Mouse (Mus musculus) heart, embryonic 15.5 days (tissue): ENCODE results near the gene Mindy1. TPM values are rescaled to one million over a fixed set of nuclear protein-coding genes. Genes with fewer than 3 reads are reported as not detected.

Experiments used
- ATAC-seq: fragments of 200-750 bp; cut with Nextera tagmentation; replicated peaks from 2 replicates; pipeline ENCODE4 v1.8.0; 2017; ENCODE audit warnings: low read depth, moderate TSS enrichment; ENCODE audit not compliant: insufficient number of reproducible peaks, insufficient read depth, low FRiP score
- H3K27ac ChIP-seq: fragments of 300-500 bp; sonication (generic); 2 replicates; pipeline ENCODE4 v1.5.1; 2015; ENCODE audit warnings: mild to moderate bottlenecking, inconsistent platforms
- H3K27me3 ChIP-seq: fragments of 300-500 bp; sonication (generic); 2 replicates; pipeline ENCODE4 v1.6.1; 2015; ENCODE audit warnings: inconsistent platforms
- H3K36me3 ChIP-seq: fragments of 300-500 bp; sonication (generic); 2 replicates; pipeline ENCODE4 v1.6.1; 2015; ENCODE audit warnings: mild to moderate bottlenecking, inconsistent platforms
- H3K4me1 ChIP-seq: fragments of 300-500 bp; sonication (generic); replicated peaks from 2 replicates; pipeline ENCODE4 v1.6.1; 2015; ENCODE audit warnings: inconsistent platforms
- H3K4me2 ChIP-seq: fragments of 300-500 bp; sonication (generic); 2 replicates; pipeline ENCODE4 v1.6.1; 2015; ENCODE audit warnings: inconsistent platforms, mild to moderate bottlenecking, moderate library complexity
- H3K4me3 ChIP-seq: fragments of 300-500 bp; sonication (generic); 2 replicates; pipeline ENCODE4 v1.5.1; 2015; ENCODE audit warnings: mild to moderate bottlenecking, inconsistent platforms
- H3K9ac ChIP-seq: fragments of 300-500 bp; sonication (generic); 2 replicates; pipeline ENCODE4 v1.6.1; 2015; ENCODE audit warnings: mild to moderate bottlenecking, inconsistent platforms
- H3K9me3 ChIP-seq: fragments of 300-500 bp; sonication (generic); replicated peaks from 2 replicates; pipeline ENCODE4 v1.6.1; 2016; ENCODE audit warnings: inconsistent platforms
- WGBS: fragments of 180-500 bp; shearing (Covaris S2); methylation state at CpG from one replicate; pipeline ENCODE4 v1.1.7; 2015; ENCODE audit warnings: mixed read lengths; 5-methylcytosine and 5-hydroxymethylcytosine counted together
- polyA plus RNA-seq: library from polyadenylated mRNA; unstranded; fragments of >200 nt; fragmentation: Nextera tagmentation; extraction: Ambion mirVana; gene quantifications from 2 replicates; pipeline ENCODE4 v1.2.1, GENCODE M21; 2015

The Mindy1 gene
- polyA plus RNA-seq, 1 experiment from 2014 or later, result 24.7 TPM

GRCm38 (mm10) chr3:95295321-95296102 lies 14.4 kb downstream of the Mindy1 start:
- H3K9ac ChIP-seq, result no peak overlapping the region
- peaks cover 7% of the 10 kb centered on the region; the same call in 1 of the 2 replicates for H3K4me1 ChIP-seq
- H3K4me2 ChIP-seq, result no peak overlapping the region
- no peak for ATAC-seq
- H3K4me3 ChIP-seq, result no peak overlapping the region
- no peaks in the 10 kb centered on the region for H3K9me3 ChIP-seq
- 73% methylated on average over 11 of the region's 11 CpGs for WGBS
- peak overlapping the region; percentile 28; the same call in 1 of the 2 replicates for H3K27ac ChIP-seq
- H3K27me3 ChIP-seq, result no peaks in the 10 kb centered on the region
- peaks cover 30% of the 10 kb centered on the region; the same call in 1 of the 2 replicates for H3K36me3 ChIP-seq

- Histone ChIP-seq H3K36me3 (peaks cover 30% of the 10 kb centered on the region; the same call in 1 of the 2 replicates), H3K4me3 (no peak overlapping the region), H3K9me3 (no peaks in the 10 kb centered on the region), H3K27ac (peak overlapping the region; percentile 28; the same call in 1 of the 2 replicates), H3K4me2 (no peak overlapping the region), H3K27me3 (no peaks in the 10 kb centered on the region), H3K9ac (no peak overlapping the region), H3K4me1 (peaks cover 7% of the 10 kb centered on the region; the same call in 1 of the 2 replicates)
- ATAC-seq, result no peak
- 18% methylated on average over 5 of the region's 5 CpGs for WGBS
These were observed 14.9 kb downstream of the Mindy1 start for GRCm38 (mm10) chr3:95296103-95296469.

- Histone ChIP-seq H3K36me3 (peaks cover 21% of the 10 kb centered on the region; the same call in 1 of the 2 replicates), H3K27me3 (no peaks in the 10 kb centered on the region), H3K9me3 (no peaks in the 10 kb centered on the region), H3K9ac (no peak overlapping the region), H3K4me1 (peaks cover 7% of the 10 kb centered on the region; the same call in 1 of the 2 replicates), H3K4me2 (no peak overlapping the region), H3K27ac (no peak overlapping the region), H3K4me3 (no peak overlapping the region)
- 62% methylated on average over 7 of the region's 7 CpGs for WGBS
- ATAC-seq, result no peak
These were observed 16.9 kb downstream of the Mindy1 start for GRCm38 (mm10) chr3:95298018-95298417.

GRCm38 (mm10) chr3:95301204-95301796 lies 20.2 kb downstream of the Mindy1 start:
- Histone ChIP-seq H3K4me2 (no peak overlapping the region), H3K36me3 (no peaks in the 10 kb centered on the region), H3K9me3 (no peaks in the 10 kb centered on the region), H3K9ac (no peak overlapping the region), H3K27ac (no peak overlapping the region), H3K4me1 (peaks cover 4% of the 10 kb centered on the region), H3K27me3 (no peaks in the 10 kb centered on the region), H3K4me3 (no peak overlapping the region)
- 79% methylated on average over 3 of the region's 3 CpGs for WGBS
- no peak for ATAC-seq

- Histone ChIP-seq H3K27ac (no peak overlapping the region), H3K4me1 (peaks cover 7% of the 10 kb centered on the region), H3K9ac (no peak overlapping the region), H3K27me3 (no peaks in the 10 kb centered on the region), H3K4me3 (no peak overlapping the region), H3K4me2 (no peak overlapping the region), H3K36me3 (no peaks in the 10 kb centered on the region), H3K9me3 (no peaks in the 10 kb centered on the region)
- WGBS, result 36% methylated on average over 4 of the region's 4 CpGs
- ATAC-seq, result no peak
These were observed 25.1 kb downstream of the Mindy1 start for GRCm38 (mm10) chr3:95306244-95306643.

GRCm38 (mm10) chr3:95307100-95307499 lies 26.0 kb downstream of the Mindy1 start, which contains the start of gene Anxa9:
Gene Anxa9, minus strand, starts transcription at chr3:95307176.
- no peak within 1 kb of the TSS for H3K4me3 ChIP-seq
- no peak within 1 kb of the TSS for H3K9ac ChIP-seq
- no peak within 1 kb of the TSS for H3K27ac ChIP-seq
- WGBS, result 46% methylated on average over 7 of the region's 7 CpGs
- peaks cover 7% of the 10 kb centered on the region for H3K4me1 ChIP-seq
- H3K27me3 ChIP-seq, result no peaks in the 10 kb centered on the region
- no peaks in the 10 kb centered on the region for H3K36me3 ChIP-seq
- H3K4me2 ChIP-seq, result no peak within 1 kb of the TSS
- 0 out of 2 replicates have a peak, but pooled peaks have one; percentile 41 for ATAC-seq
- H3K9me3 ChIP-seq, result no peaks in the 10 kb centered on the region

GRCm38 (mm10) chr3:95310496-95310895 lies 29.4 kb downstream of the Mindy1 start:
- Histone ChIP-seq H3K4me3 (no peak overlapping the region), H3K27ac (no peak overlapping the region), H3K9me3 (no peaks in the 10 kb centered on the region), H3K9ac (no peak overlapping the region), H3K36me3 (no peaks in the 10 kb centered on the region), H3K4me2 (no peak overlapping the region), H3K27me3 (no peaks in the 10 kb centered on the region), H3K4me1 (peaks cover 14% of the 10 kb centered on the region)
- 59% methylated on average over 3 of the region's 3 CpGs for WGBS
- no peak for ATAC-seq

- no peak for ATAC-seq
- H3K9me3 ChIP-seq, result no peaks in the 10 kb centered on the region
- WGBS, result 64% methylated on average over 9 of the region's 9 CpGs
- H3K27ac ChIP-seq, result no peak overlapping the region
- no peak overlapping the region for H3K4me3 ChIP-seq
- peaks cover 20% of the 10 kb centered on the region for H3K4me1 ChIP-seq
- H3K27me3 ChIP-seq, result no peaks in the 10 kb centered on the region
- H3K4me2 ChIP-seq, result no peak overlapping the region
- no peak overlapping the region for H3K9ac ChIP-seq
- H3K36me3 ChIP-seq, result no peaks in the 10 kb centered on the region
These were observed 30.1 kb downstream of the Mindy1 start for GRCm38 (mm10) chr3:95310968-95311882.

GRCm38 (mm10) chr3:95312623-95313022 lies 31.5 kb downstream of the Mindy1 start:
- no peaks in the 10 kb centered on the region for H3K27me3 ChIP-seq
- no peak overlapping the region for H3K9ac ChIP-seq
- H3K4me1 ChIP-seq, result peaks cover 26% of the 10 kb centered on the region
- H3K9me3 ChIP-seq, result no peaks in the 10 kb centered on the region
- no peak for ATAC-seq
- WGBS, result 62% methylated on average over 6 of the region's 6 CpGs
- no peak overlapping the region for H3K4me3 ChIP-seq
- no peak overlapping the region for H3K4me2 ChIP-seq
- H3K27ac ChIP-seq, result no peak overlapping the region
- no peaks in the 10 kb centered on the region for H3K36me3 ChIP-seq

GRCm38 (mm10) chr3:95313476-95313875 lies 32.3 kb downstream of the Mindy1 start:
- ATAC-seq, result no peak
- H3K27ac ChIP-seq, result no peak overlapping the region
- WGBS, result 49% methylated on average over 7 of the region's 7 CpGs
- no peaks in the 10 kb centered on the region for H3K9me3 ChIP-seq
- H3K27me3 ChIP-seq, result no peaks in the 10 kb centered on the region
- H3K9ac ChIP-seq, result no peak overlapping the region
- no peak overlapping the region for H3K4me3 ChIP-seq
- H3K4me1 ChIP-seq, result peaks cover 33% of the 10 kb centered on the region
- H3K4me2 ChIP-seq, result no peak overlapping the region
- H3K36me3 ChIP-seq, result no peaks in the 10 kb centered on the region

- H3K36me3 ChIP-seq, result no peaks in the 10 kb centered on the region
- no peak for ATAC-seq
- peak overlapping the region; percentile 94 for H3K4me3 ChIP-seq
- H3K4me2 ChIP-seq, result peak overlapping the region; percentile 92
- WGBS, result 72% methylated on average over 6 of the region's 6 CpGs
- no peak overlapping the region for H3K27ac ChIP-seq
- no peaks in the 10 kb centered on the region for H3K27me3 ChIP-seq
- H3K9me3 ChIP-seq, result no peaks in the 10 kb centered on the region
- H3K4me1 ChIP-seq, result peaks cover 39% of the 10 kb centered on the region
- no peak overlapping the region for H3K9ac ChIP-seq
These were observed 32.9 kb downstream of the Mindy1 start for GRCm38 (mm10) chr3:95314075-95314474.
